Mouse (Mus musculus) myocyte (in vitro differentiated cells): ENCODE results near the gene Ccr9.
"Not testable (repeated sequence)": the region's sequence is repeated elsewhere in the genome, so short reads cannot be mapped to it uniquely, and the experiment has no call there.

Experiments used
- MAX ChIP-seq: IDR thresholded peaks from one replicate; pipeline ENCODE4 v1.6.1; 2011; ENCODE audit warnings: low read depth, mild to moderate bottlenecking, control low read depth
- MYOD1 ChIP-seq, 3 experiments: IDR thresholded peaks; one replicate each; pipeline ENCODE4 v1.6.1; 2011; ENCODE audit warnings: control low read depth in 2 of 3, low read depth in 2 of 3, mild to moderate bottlenecking in 2 of 3, moderate library complexity in 1 of 3; ENCODE audit not compliant: insufficient read length in 2 of 3, control insufficient read depth in 1 of 3
- POLR2A ChIP-seq: IDR thresholded peaks from one replicate; pipeline ENCODE4 v1.6.1; 2011; ENCODE audit warnings: low read depth, mild to moderate bottlenecking, control low read depth, moderate library complexity; ENCODE audit not compliant: insufficient read length
- REST ChIP-seq: IDR thresholded peaks from one replicate; pipeline ENCODE4 v1.6.1; 2011; ENCODE audit warnings: mild to moderate bottlenecking, control low read depth, moderate library complexity; ENCODE audit not compliant: insufficient read depth, insufficient read length
- TCF12 ChIP-seq: IDR thresholded peaks from one replicate; pipeline ENCODE4 v1.6.1; 2011; ENCODE audit warnings: mild to moderate bottlenecking, control low read depth; ENCODE audit not compliant: poor library complexity, insufficient read depth, severe bottlenecking
- USF1 ChIP-seq: IDR thresholded peaks from one replicate; pipeline ENCODE4 v1.6.1; 2011; ENCODE audit warnings: low read depth, mild to moderate bottlenecking, control low read depth, moderate library complexity

DNA sequence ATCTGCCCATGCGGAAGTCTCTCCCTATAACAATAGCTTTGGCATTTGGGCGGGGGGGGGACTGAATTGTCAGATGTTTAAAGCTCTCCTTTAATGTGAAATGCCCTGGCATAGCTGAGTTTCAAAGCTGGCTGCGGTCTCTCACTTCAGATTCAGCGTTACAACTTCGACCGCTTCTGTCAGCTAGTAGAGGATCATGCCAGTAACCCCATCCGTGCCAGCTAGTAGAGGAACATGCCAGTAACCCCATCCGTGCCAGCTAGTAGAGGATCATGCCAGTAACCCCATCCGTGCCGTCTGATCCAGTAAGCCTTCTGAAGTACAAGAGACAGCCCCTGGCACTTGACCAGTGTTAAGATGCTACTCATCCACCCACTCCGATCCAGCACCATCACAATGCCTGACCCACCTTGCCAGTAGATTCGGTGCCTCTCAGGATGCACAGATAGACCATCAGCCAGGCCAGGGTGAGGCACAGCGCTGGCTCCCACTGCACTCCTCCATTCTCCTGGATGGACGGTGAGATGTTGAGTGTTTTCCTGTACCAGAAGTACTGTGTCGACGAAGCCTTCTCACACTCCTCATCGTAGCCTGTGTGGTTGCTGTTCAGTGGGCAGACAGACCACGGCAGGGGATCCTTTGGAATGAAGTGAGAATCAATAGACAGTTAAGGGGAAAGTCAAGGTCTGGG, 18.1 kb upstream of the Ccr9 start:
- TF ChIP-seq TCF12; POLR2A; REST; MYOD1 (IDR thresholded peaks at IDR 0.05; ENCODE audit: control insufficient read depth in 1 of 3, insufficient read length in 2 of 3, low read depth in 2 of 3); MAX; USF1: not testable (repeated sequence)
